Mouse (Mus musculus): ENCODE data around the gene Pitpnc1. TPM values are rescaled to one million over a fixed set of nuclear protein-coding genes. Genes with fewer than 3 reads are reported as not detected.
A peak's percentile ranks its signal among the peaks of the same experiment; 100 is the strongest.

Pitpnc1 gene
- total and polyA plus RNA-seq, 2 experiments, result 3.5 to 9.4 TPM

DNA sequence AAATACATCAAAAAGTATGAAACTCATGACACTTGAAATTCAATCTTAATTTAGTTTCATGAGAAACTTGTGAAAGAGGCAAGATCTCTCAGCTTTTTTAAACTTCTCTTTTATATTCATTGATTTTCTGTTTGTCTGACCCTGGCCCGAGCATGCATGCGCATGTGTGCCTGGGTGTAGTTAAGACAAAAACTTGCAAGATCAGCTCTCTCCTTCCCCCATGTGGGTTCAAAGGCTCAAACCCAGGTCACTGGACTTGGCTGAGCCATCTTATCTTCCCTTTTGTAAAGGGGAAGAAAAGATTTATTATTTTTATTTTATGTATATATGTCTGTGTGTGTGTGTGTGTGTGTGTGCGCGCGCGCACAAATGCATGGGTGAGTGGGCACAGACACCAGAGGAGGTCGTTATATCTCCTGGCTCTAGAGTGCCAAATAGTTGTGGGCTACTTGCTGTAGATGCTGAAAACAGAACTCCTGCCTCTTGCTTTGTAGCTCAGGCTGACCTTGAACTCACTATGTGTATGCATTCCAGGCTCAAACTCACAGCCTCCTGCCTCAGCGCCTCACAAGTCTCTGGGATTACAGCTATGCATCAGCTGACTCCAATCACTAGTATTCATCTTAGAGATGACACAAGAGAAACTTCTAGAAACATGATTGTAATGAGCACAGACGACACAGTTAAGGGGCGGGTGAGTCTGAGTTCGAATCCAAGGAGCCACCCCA is 64.7 kb downstream of the Pitpnc1 start:
- WGBS, result 76% methylated on average over 11 of the region's 11 CpGs
- Histone ChIP-seq H3K9ac (ENCODE audit: low read depth, low read length) (no peak overlapping the region), H3K27ac (replicated peaks; ENCODE audit: insufficient read depth, low read depth, low read length) (no peak overlapping the region), H3K4me1 (ENCODE audit: control insufficient read depth, insufficient read depth, low read length) (peaks cover 16% of the 10 kb centered on the region), H3K27me3 (ENCODE audit: control insufficient read depth, insufficient read depth, low read length) (no peaks in the 10 kb centered on the region), H3K36me3 (ENCODE audit: control insufficient read depth, insufficient read depth, low read length) (no peaks in the 10 kb centered on the region), H3K4me3 (ENCODE audit: insufficient read depth, low read depth, low read length) (no peak overlapping the region), H3K79me2 (ENCODE audit: control insufficient read depth, insufficient read depth, low read length) (peaks cover 29% of the 10 kb centered on the region)
- TF ChIP-seq POLR2A (IDR thresholded peaks at IDR 0.05; ENCODE audit: extremely low read depth, insufficient read depth, low read length), result no peak
- TF ChIP-seq CTCF (IDR thresholded peaks at IDR 0.05; ENCODE audit: low read depth, low read length), result no peak
- DNase-seq (ENCODE audit: extremely low read depth, low read depth, low spot score), result peak; percentile 73

DNA sequence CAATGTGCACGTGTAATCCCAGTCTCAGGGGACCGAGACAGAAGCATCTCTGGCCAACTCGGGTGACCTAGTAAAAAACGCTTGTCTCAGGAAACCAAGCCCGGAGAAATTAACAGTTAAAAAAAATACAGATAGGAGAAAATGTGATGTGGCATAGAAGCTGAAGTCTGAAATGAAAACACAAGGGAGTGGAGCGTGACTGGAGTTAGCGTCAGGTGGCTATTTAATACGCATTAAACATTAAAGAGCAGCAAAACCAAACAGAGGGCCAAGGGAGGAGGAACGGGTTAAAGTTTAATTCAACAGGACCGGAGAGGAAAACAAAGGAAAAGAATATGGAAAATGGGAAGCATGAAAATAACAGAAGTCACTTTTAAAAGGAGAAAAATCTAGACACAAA is 67.2 kb downstream of the Pitpnc1 start:
- Histone ChIP-seq H3K9ac (ENCODE audit: low read depth, low read length) (no peak overlapping the region), H3K36me3 (ENCODE audit: control insufficient read depth, insufficient read depth, low read length) (no peaks in the 10 kb centered on the region), H3K27ac (replicated peaks; ENCODE audit: insufficient read depth, low read depth, low read length) (no peak overlapping the region; the same call in 1 of the 2 replicates), H3K4me1 (ENCODE audit: control insufficient read depth, insufficient read depth, low read length) (peaks cover 24% of the 10 kb centered on the region), H3K4me3 (ENCODE audit: insufficient read depth, low read depth, low read length) (no peak overlapping the region), H3K27me3 (ENCODE audit: control insufficient read depth, insufficient read depth, low read length) (no peaks in the 10 kb centered on the region), H3K79me2 (ENCODE audit: control insufficient read depth, insufficient read depth, low read length) (peaks cover 21% of the 10 kb centered on the region)
- DNase-seq (ENCODE audit: extremely low read depth, low read depth, low spot score), result peak; percentile 64
- no peak for TF ChIP-seq CTCF (IDR thresholded peaks at IDR 0.05; ENCODE audit: low read depth, low read length)
- TF ChIP-seq POLR2A (IDR thresholded peaks at IDR 0.05; ENCODE audit: extremely low read depth, insufficient read depth, low read length), result no peak
- 12% methylated on average over 10 of the region's 10 CpGs for WGBS

DNA sequence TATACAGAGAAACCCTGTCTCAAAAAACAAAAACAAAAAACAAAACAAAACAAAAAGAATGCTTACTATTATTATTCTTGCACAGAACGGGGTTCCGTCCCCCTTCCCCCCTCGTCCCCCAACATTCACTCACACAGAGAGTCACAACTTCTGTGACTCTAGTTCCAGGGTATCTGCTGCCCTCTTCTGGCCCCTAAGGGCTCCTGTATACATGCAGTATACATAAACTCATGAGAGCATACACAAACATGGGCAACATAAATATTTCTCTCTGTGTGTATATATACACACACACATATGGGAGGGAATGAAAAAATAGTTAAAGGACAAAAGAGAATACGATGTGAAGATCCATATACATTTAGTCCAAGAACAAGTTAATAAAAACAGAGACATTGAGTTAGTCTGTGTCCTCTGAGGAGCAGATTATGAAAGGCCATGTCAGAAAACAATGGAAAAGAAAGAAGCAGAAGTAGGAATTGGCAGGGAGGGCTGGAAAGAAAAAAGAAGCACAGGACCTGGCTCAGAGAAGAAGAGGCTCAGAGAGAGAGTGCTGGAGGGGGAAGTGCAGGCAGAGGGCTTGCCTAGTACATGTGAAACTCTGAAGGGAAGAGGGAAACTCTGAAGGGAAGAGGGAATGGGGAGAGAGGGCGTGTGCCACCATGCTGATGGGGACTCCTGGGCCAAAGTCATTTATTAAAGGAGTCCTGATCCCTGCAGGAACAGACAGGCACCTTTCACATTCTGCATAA is 68.5 kb downstream of the Pitpnc1 start:
- Histone ChIP-seq H3K4me3 (ENCODE audit: insufficient read depth, low read depth, low read length) (no peak overlapping the region), H3K9ac (ENCODE audit: low read depth, low read length) (no peak overlapping the region), H3K4me1 (ENCODE audit: control insufficient read depth, insufficient read depth, low read length) (peaks cover 29% of the 10 kb centered on the region), H3K36me3 (ENCODE audit: control insufficient read depth, insufficient read depth, low read length) (no peaks in the 10 kb centered on the region), H3K27me3 (ENCODE audit: control insufficient read depth, insufficient read depth, low read length) (no peaks in the 10 kb centered on the region), H3K27ac (replicated peaks; ENCODE audit: insufficient read depth, low read depth, low read length) (no peak overlapping the region), H3K79me2 (ENCODE audit: control insufficient read depth, insufficient read depth, low read length) (peaks cover 23% of the 10 kb centered on the region; the same call in 1 of the 2 replicates)
- DNase-seq (ENCODE audit: extremely low read depth, low read depth, low spot score), result no peak
- TF ChIP-seq CTCF (IDR thresholded peaks at IDR 0.05; ENCODE audit: low read depth, low read length) (no peak), POLR2A (IDR thresholded peaks at IDR 0.05; ENCODE audit: extremely low read depth, insufficient read depth, low read length) (no peak)
- WGBS, result 94% methylated on average over 5 of the region's 5 CpGs

DNA sequence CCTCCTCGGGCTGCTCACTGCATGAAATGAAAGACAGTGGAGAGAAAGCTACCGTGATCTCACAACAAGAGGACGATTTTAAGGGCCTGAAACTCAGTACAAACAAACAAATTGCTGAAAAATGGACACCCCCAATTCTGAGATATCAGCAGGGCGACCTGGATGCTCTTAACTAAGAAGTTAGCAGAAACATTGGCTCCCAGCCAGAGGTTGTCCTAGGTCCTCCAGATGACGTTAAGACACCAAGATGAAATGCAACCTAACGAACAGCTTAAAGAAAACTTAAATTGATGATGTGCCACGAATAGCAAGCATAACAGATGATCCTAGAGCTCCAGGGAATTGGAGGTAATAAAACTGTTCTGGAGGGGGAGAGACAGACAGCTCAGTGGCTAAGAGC is 69.7 kb downstream of the Pitpnc1 start:
- H3K9ac ChIP-seq (ENCODE audit: low read depth, low read length), result no peak overlapping the region
- WGBS, result 69% methylated on average over 7 of the region's 7 CpGs
- H3K27me3 ChIP-seq (ENCODE audit: control insufficient read depth, insufficient read depth, low read length), result no peaks in the 10 kb centered on the region
- H3K79me2 ChIP-seq (ENCODE audit: control insufficient read depth, insufficient read depth, low read length), result peaks cover 29% of the 10 kb centered on the region; the same call in 1 of the 2 replicates
- peak; percentile 44 for DNase-seq (ENCODE audit: extremely low read depth, low read depth, low spot score)
- no peak overlapping the region for H3K4me3 ChIP-seq (ENCODE audit: insufficient read depth, low read depth, low read length)
- H3K27ac ChIP-seq (replicated peaks; ENCODE audit: insufficient read depth, low read depth, low read length), result peak overlapping the region; percentile 40; the same call in 1 of the 2 replicates
- no peaks in the 10 kb centered on the region for H3K36me3 ChIP-seq (ENCODE audit: control insufficient read depth, insufficient read depth, low read length)
- H3K4me1 ChIP-seq (ENCODE audit: control insufficient read depth, insufficient read depth, low read length), result peaks cover 27% of the 10 kb centered on the region
- no peak for TF ChIP-seq POLR2A (IDR thresholded peaks at IDR 0.05; ENCODE audit: extremely low read depth, insufficient read depth, low read length)
- TF ChIP-seq CTCF (IDR thresholded peaks at IDR 0.05; ENCODE audit: low read depth, low read length), result no peak

DNA sequence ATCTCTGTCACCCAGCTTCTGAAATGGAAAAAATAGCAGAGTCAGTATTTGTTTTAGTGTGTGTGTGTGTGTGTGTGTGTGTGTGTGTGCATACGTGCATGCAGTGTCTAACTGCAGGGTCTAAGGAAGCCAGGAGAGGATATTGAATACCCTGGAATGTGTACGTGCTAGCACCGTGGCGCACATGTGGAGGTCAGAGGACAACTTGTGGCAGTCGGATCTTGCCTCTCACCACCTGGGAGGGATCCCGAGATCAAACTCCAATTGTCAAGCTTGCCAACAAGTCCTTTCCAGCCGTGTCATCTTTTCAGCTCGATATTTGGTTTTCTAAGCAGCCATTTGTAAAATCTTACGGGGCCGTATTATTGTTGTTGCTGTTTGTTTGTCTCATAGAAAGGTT is 70.5 kb downstream of the Pitpnc1 start:
- H3K9ac ChIP-seq (ENCODE audit: low read depth, low read length), result no peak overlapping the region
- peaks cover 29% of the 10 kb centered on the region for H3K79me2 ChIP-seq (ENCODE audit: control insufficient read depth, insufficient read depth, low read length)
- peak overlapping the region; percentile 61 for H3K27ac ChIP-seq (replicated peaks; ENCODE audit: insufficient read depth, low read depth, low read length)
- no peaks in the 10 kb centered on the region for H3K36me3 ChIP-seq (ENCODE audit: control insufficient read depth, insufficient read depth, low read length)
- no peak overlapping the region for H3K4me3 ChIP-seq (ENCODE audit: insufficient read depth, low read depth, low read length)
- no peak for TF ChIP-seq POLR2A (IDR thresholded peaks at IDR 0.05; ENCODE audit: extremely low read depth, insufficient read depth, low read length)
- TF ChIP-seq CTCF (IDR thresholded peaks at IDR 0.05; ENCODE audit: low read depth, low read length), result no peak
- peak; percentile 94 for DNase-seq (ENCODE audit: extremely low read depth, low read depth, low spot score)
- no peaks in the 10 kb centered on the region for H3K27me3 ChIP-seq (ENCODE audit: control insufficient read depth, insufficient read depth, low read length)
- 19% methylated on average over 10 of the region's 10 CpGs for WGBS
- peaks cover 23% of the 10 kb centered on the region for H3K4me1 ChIP-seq (ENCODE audit: control insufficient read depth, insufficient read depth, low read length)
